In genomic region chr5:124227193-124227592, GRCm38 (mm10) we compare ENCODE assay signal across 14 mouse cellular contexts. TPM values are rescaled to one million over a fixed set of nuclear protein-coding genes. Genes with fewer than 3 reads are reported as not detected.
DNase-seq lines count a peak whose midpoint lies in the region; ATAC-seq and TF ChIP-seq lines count a peak whose summit lies in the region.
"Had no signal": no experiment of that assay in that cellular context is flagged by ENCODE, and none has a peak within 500 bp of the region (broad histone marks: within the 10 kb centered on the region; RNA-seq: fewer than 3 reads in every experiment).

No protein-coding gene starts in this region.

- H3K4me1 ChIP-seq in liver, embryonic 11.5 days (replicated peaks; ENCODE audit: control insufficient read depth, insufficient read depth, low read length), result peaks cover 24% of the 10 kb centered on the region
- peaks cover 8% of the 10 kb centered on the region for H3K4me1 ChIP-seq in forebrain, embryonic 16.5 days (replicated peaks; ENCODE audit: control insufficient read depth, insufficient read depth, low read length)

- H3K9me3 ChIP-seq in liver, embryonic 11.5 days (ENCODE audit: control insufficient read depth, low read length), result no peaks in the 10 kb centered on the region
- no peaks in the 10 kb centered on the region for H3K9me3 ChIP-seq in forebrain, embryonic 16.5 days (ENCODE audit: control insufficient read depth, low read length)
- H3K9me3 ChIP-seq: heart, embryonic 12.5 days; lung, embryonic 15.5 days; neural tube, embryonic 15.5 days had no signal

- H3K4me2 ChIP-seq in liver, embryonic 11.5 days, result no peak overlapping the region
- no peak overlapping the region for H3K4me2 ChIP-seq in forebrain, embryonic 16.5 days (ENCODE audit: low read length)
- H3K4me2 ChIP-seq: heart, embryonic 12.5 days; lung, embryonic 15.5 days; neural tube, embryonic 15.5 days had no signal

- H3K36me3 ChIP-seq in liver, embryonic 11.5 days (ENCODE audit: control insufficient read depth, insufficient read depth, low read length), result no peaks in the 10 kb centered on the region
- no peaks in the 10 kb centered on the region for H3K36me3 ChIP-seq in forebrain, embryonic 16.5 days (ENCODE audit: control insufficient read depth, insufficient read depth)
- H3K36me3 ChIP-seq: heart, embryonic 12.5 days; lung, embryonic 15.5 days; neural tube, embryonic 15.5 days had no signal

- WGBS in liver, embryonic 11.5 days, result 76% methylated on average over 6 of the region's 6 CpGs
- WGBS in forebrain, embryonic 16.5 days, result 69% methylated on average over 6 of the region's 6 CpGs

- H3K27me3 ChIP-seq in liver, embryonic 11.5 days (replicated peaks; ENCODE audit: control insufficient read depth, insufficient read depth, low read length), result no peaks in the 10 kb centered on the region
- H3K27me3 ChIP-seq in forebrain, embryonic 16.5 days (replicated peaks; ENCODE audit: control insufficient read depth, insufficient read depth, low read length), result no peaks in the 10 kb centered on the region
- H3K27me3 ChIP-seq: heart, embryonic 12.5 days; lung, embryonic 15.5 days; neural tube, embryonic 15.5 days had no signal

- no peak overlapping the region for H3K4me3 ChIP-seq in layer of hippocampus, adult 2 months
- H3K4me3 ChIP-seq in liver, embryonic 11.5 days (ENCODE audit: low read depth, low read length), result no peak overlapping the region
- H3K4me3 ChIP-seq in forebrain, embryonic 16.5 days (replicated peaks; ENCODE audit: low read length), result no peak overlapping the region
- H3K4me3 ChIP-seq: heart, embryonic 12.5 days; lung, embryonic 15.5 days; neural tube, embryonic 15.5 days had no signal

- no peak for DNase-seq in layer of hippocampus, adult 2 months (ENCODE audit: low spot score in 2 of 2)
- DNase-seq in layer of hippocampus, postnatal 36 days, result no peak
- DNase-seq in 3T3-L1 (ENCODE audit: low read depth, low spot score), result peak; percentile 57
- DNase-seq in NIH3T3 (ENCODE audit: low read depth), result peak; percentile 63
- no peak for DNase-seq in liver, embryonic 11.5 days (ENCODE audit: low spot score)
- no peak for DNase-seq in urinary bladder, adult 18-20 months (ENCODE audit: low spot score in 2 of 2)
- no peak for DNase-seq in right cerebral cortex, postnatal 14 days
- DNase-seq: cerebellum, adult 2 months had no signal

- no peak for ATAC-seq in liver, embryonic 11.5 days (replicated peaks; ENCODE audit: low FRiP score)
- ATAC-seq in forebrain, embryonic 16.5 days, result no peak
- ATAC-seq: inflammation-experienced regulatory T-cells, adult 6 months; midbrain, embryonic 16.5 days had no signal

- peak overlapping the region; percentile 72; the same call in 1 of the 2 replicates for H3K27ac ChIP-seq in layer of hippocampus, adult 2 months
- H3K27ac ChIP-seq in liver, embryonic 11.5 days (ENCODE audit: low read depth, low read length), result peak overlapping the region; percentile 64
- no peak overlapping the region for H3K27ac ChIP-seq in forebrain, embryonic 16.5 days (ENCODE audit: low read length)
- H3K27ac ChIP-seq: lung, embryonic 15.5 days; neural tube, embryonic 15.5 days had no signal

- TF ChIP-seq CTCF in layer of hippocampus, adult 2 months (conservative IDR thresholded peaks at IDR 0.05), result no peak

- H3K9ac ChIP-seq in liver, embryonic 11.5 days (ENCODE audit: low read depth, low read length), result no peak overlapping the region
- no peak overlapping the region for H3K9ac ChIP-seq in forebrain, embryonic 16.5 days (replicated peaks; ENCODE audit: low read depth, low read length)
- H3K9ac ChIP-seq: heart, embryonic 12.5 days; lung, embryonic 15.5 days; neural tube, embryonic 15.5 days had no signal

RNA-seq across cellular contexts. Expression of gene Pitpnm2, which starts 22.4 kb away (rescaled TPM):
- total RNA-seq in layer of hippocampus, adult 2 months (2021), result 100 to 1,000 TPM; 379 to 394 TPM
- 100 to 1,000 TPM; 281 to 377 TPM for total RNA-seq in layer of hippocampus, postnatal 36 days (2021)
- 5.1 and 5.9 TPM in 2 replicates for polyA plus RNA-seq in liver, embryonic 11.5 days (2014; fragmentation: Nextera tagmentation; extraction: Ambion mirVana)
- 13.7 and 14.4 TPM in 2 replicates for polyA plus RNA-seq in forebrain, embryonic 16.5 days (2015; fragmentation: Nextera tagmentation; extraction: Ambion mirVana)

Comparison
In these comparisons a context has a peak if more than half of its experiments do, and no peak if none do; other contexts are left out.
1. DNase-seq: peak in 3T3-L1 (single experiment) and NIH3T3 (single experiment); none in layer of hippocampus, adult 2 months (0 of 2), layer of hippocampus, postnatal 36 days (0 of 2), liver, embryonic 11.5 days (single experiment), urinary bladder, adult 18-20 months (0 of 2) and right cerebral cortex, postnatal 14 days (single experiment).